8 mouse cellular contexts compared by ENCODE assay signal in genomic region chr8:84975434-84975833, GRCm38 (mm10). TPM values are rescaled to one million over a fixed set of nuclear protein-coding genes. Genes with fewer than 3 reads are reported as not detected.
DNase-seq lines count a peak whose midpoint lies in the region; ATAC-seq and TF ChIP-seq lines count a peak whose summit lies in the region.

No protein-coding gene starts in this region.

- H3K9me3 ChIP-seq in forebrain, embryonic 15.5 days: no peaks in the 10 kb centered on the region
- H3K9me3 ChIP-seq in hindbrain, postnatal 0 days (ENCODE audit: low read length): no peaks in the 10 kb centered on the region
- no peaks in the 10 kb centered on the region for H3K9me3 ChIP-seq in limb, embryonic 14.5 days (ENCODE audit: control insufficient read depth, low read length)

- no peak overlapping the region for H3K4me3 ChIP-seq in forebrain, embryonic 15.5 days
- H3K4me3 ChIP-seq in hindbrain, postnatal 0 days (ENCODE audit: low read length): peak overlapping the region; percentile 51; the same call in 1 of the 2 replicates
- H3K4me3 ChIP-seq in limb, embryonic 14.5 days (replicated peaks; ENCODE audit: low read length): peak overlapping the region; percentile 64; the same call in 1 of the 2 replicates
- H3K4me3 ChIP-seq in myocyte: peak overlapping the region; percentile 92

- H3K36me3 ChIP-seq in forebrain, embryonic 15.5 days: peaks cover 38% of the 10 kb centered on the region
- peaks cover 18% of the 10 kb centered on the region; the same call in 1 of the 2 replicates for H3K36me3 ChIP-seq in hindbrain, postnatal 0 days (ENCODE audit: insufficient read depth, low read length)
- peaks cover 37% of the 10 kb centered on the region for H3K36me3 ChIP-seq in limb, embryonic 14.5 days (ENCODE audit: control insufficient read depth, insufficient read depth, low read length)
- peaks cover 7% of the 10 kb centered on the region for H3K36me3 ChIP-seq in myocyte (ENCODE audit: control insufficient read depth, insufficient read depth)

- intact Hi-C loops in gastrocnemius, postnatal 36 days (cut with DNase I): no loop called here

- TF ChIP-seq POLR2A in limb, embryonic 14.5 days (IDR thresholded peaks at IDR 0.05; ENCODE audit: borderline replicate concordance, extremely low read depth, insufficient read depth, insufficient read length): 0 out of 2 replicates have a peak, but pooled peaks have one; percentile 19
- no peak for TF ChIP-seq POLR2A in myocyte (IDR thresholded peaks at IDR 0.05; ENCODE audit: insufficient read length, low read depth)

- no peak overlapping the region for H3K9ac ChIP-seq in forebrain, embryonic 15.5 days (replicated peaks)
- no peak overlapping the region for H3K9ac ChIP-seq in hindbrain, postnatal 0 days (replicated peaks; ENCODE audit: low read length)
- H3K9ac ChIP-seq in limb, embryonic 14.5 days (ENCODE audit: low read depth, low read length, severe bottlenecking): no peak overlapping the region

- peaks cover 22% of the 10 kb centered on the region for H3K79me2 ChIP-seq in myocyte (ENCODE audit: control insufficient read depth, insufficient read depth)

- TF ChIP-seq CTCF in hindbrain, postnatal 0 days (IDR thresholded peaks at IDR 0.05; ENCODE audit: low read depth): peak; percentile 89

- 32% methylated on average over 7 of the region's 7 CpGs for WGBS in forebrain, embryonic 15.5 days
- WGBS in hindbrain, postnatal 0 days: 31% methylated on average over 7 of the region's 7 CpGs
- WGBS in limb, embryonic 14.5 days: 28% methylated on average over 7 of the region's 7 CpGs

- H3K4me1 ChIP-seq in forebrain, embryonic 15.5 days: peaks cover 80% of the 10 kb centered on the region
- peaks cover 33% of the 10 kb centered on the region for H3K4me1 ChIP-seq in hindbrain, postnatal 0 days (ENCODE audit: insufficient read depth, low read length)
- peaks cover 40% of the 10 kb centered on the region for H3K4me1 ChIP-seq in limb, embryonic 14.5 days (ENCODE audit: control insufficient read depth, insufficient read depth, low read length)

- no peak for ATAC-seq in forebrain, embryonic 15.5 days (replicated peaks)
- ATAC-seq in hindbrain, postnatal 0 days: no peak
- ATAC-seq in limb, embryonic 14.5 days (ENCODE audit: low FRiP score, low read depth): no peak

- DNase-seq in gastrocnemius, adult 18-20 months (ENCODE audit: low spot score): peak; percentile 70
- no peak for DNase-seq in gastrocnemius, postnatal 36 days
- DNase-seq in adrenal gland, postnatal 25 days: peak; percentile 56
- DNase-seq in hindbrain, postnatal 0 days (ENCODE audit: low spot score): peak; percentile 76
- no peak for DNase-seq in limb, embryonic 14.5 days (ENCODE audit: low spot score)
- peak; percentile 84 for DNase-seq in thymus, postnatal 0 days (ENCODE audit: low spot score)

- H3K27me3 ChIP-seq in forebrain, embryonic 15.5 days: peaks cover 13% of the 10 kb centered on the region; the same call in 1 of the 2 replicates
- no peaks in the 10 kb centered on the region for H3K27me3 ChIP-seq in hindbrain, postnatal 0 days (ENCODE audit: insufficient read depth, low read length)
- peaks cover 15% of the 10 kb centered on the region for H3K27me3 ChIP-seq in limb, embryonic 14.5 days (ENCODE audit: control insufficient read depth, insufficient read depth, low read length)
- no peaks in the 10 kb centered on the region for H3K27me3 ChIP-seq in myocyte (ENCODE audit: control insufficient read depth, insufficient read depth, insufficient read length)

- H3K27ac ChIP-seq in forebrain, embryonic 15.5 days (replicated peaks): no peak overlapping the region
- no peak overlapping the region for H3K27ac ChIP-seq in hindbrain, postnatal 0 days
- no peak overlapping the region for H3K27ac ChIP-seq in limb, embryonic 14.5 days (replicated peaks; ENCODE audit: low read depth, low read length)

- H3ac ChIP-seq in myocyte (ENCODE audit: control insufficient read depth, insufficient read length): no peak overlapping the region

- peak overlapping the region; percentile 90 for H3K4me2 ChIP-seq in forebrain, embryonic 15.5 days (replicated peaks)
- H3K4me2 ChIP-seq in hindbrain, postnatal 0 days (ENCODE audit: low read depth, low read length): peak overlapping the region; percentile 98
- H3K4me2 ChIP-seq in limb, embryonic 14.5 days (replicated peaks; ENCODE audit: low read depth, low read length, severe bottlenecking): peak overlapping the region; percentile 99
- H3K4me2 ChIP-seq in myocyte (ENCODE audit: low read depth): peak overlapping the region; percentile 99

TF ChIP-seq in myocyte, 11 proteins besides CTCF, POLR2A, EP300 and RAD21:
- no peak for TF ChIP-seq USF1 (IDR thresholded peaks at IDR 0.05; ENCODE audit: low read depth)
- no peak for TF ChIP-seq MYOG (IDR thresholded peaks at IDR 0.05; ENCODE audit: control insufficient read depth in 1 of 3, insufficient read depth in 1 of 3, insufficient read length in 2 of 3, low read depth in 2 of 3)
- TF ChIP-seq POLR2AphosphoS2 (IDR thresholded peaks at IDR 0.05; ENCODE audit: insufficient read length, low read depth): peak; percentile 68
- no peak for TF ChIP-seq E2F4 (IDR thresholded peaks at IDR 0.05; ENCODE audit: insufficient read depth)
- no peak for TF ChIP-seq TCF12 (IDR thresholded peaks at IDR 0.05; ENCODE audit: insufficient read depth, poor library complexity, severe bottlenecking)

RNA-seq across cellular contexts. Expression of gene Junb, which starts 3.1 kb away (rescaled TPM):
- total RNA-seq in gastrocnemius, adult 18-20 months (2021): 10 to 100 TPM in 1 of 2 experiments, 1 to 10 TPM in 1; 9.4 to 12.5 TPM
- 10 to 100 TPM in 1 of 2 experiments, 1 to 10 TPM in 1; 4.3 to 12.8 TPM for total RNA-seq in gastrocnemius, postnatal 36 days (2021)
- 32.8 and 33.2 TPM in 2 replicates for total RNA-seq in adrenal gland, postnatal 25 days (2021)
- polyA plus RNA-seq in forebrain, embryonic 15.5 days (2015; fragmentation: Nextera tagmentation; extraction: Ambion mirVana): 7.6 TPM in 2 replicates
- 16.9 and 17.8 TPM in 2 replicates for total RNA-seq in hindbrain, postnatal 0 days (2014; rRNA removed)
- polyA plus RNA-seq in hindbrain, postnatal 0 days (2015; fragmentation: Nextera tagmentation; extraction: Ambion mirVana): 6.3 and 7.9 TPM in 2 replicates
- polyA plus RNA-seq in limb, embryonic 14.5 days (2012; rRNA removed): 11.3 and 16.4 TPM in 2 replicates
- 16.9 and 18.0 TPM in 2 replicates for polyA plus RNA-seq in limb, embryonic 14.5 days (2014; fragmentation: Nextera tagmentation; extraction: Ambion mirVana)
- polyA plus RNA-seq in myocyte (2012; fragmentation: generic; extraction: Trizol): 140 TPM
- 71.2 and 71.6 TPM in 2 replicates for polyA plus RNA-seq in thymus, postnatal 0 days (2015; fragmentation: Nextera tagmentation; extraction: Ambion mirVana)

RNA-seq across cellular contexts. Expression of gene Rnaseh2a, which starts 5.9 kb away (rescaled TPM):
- 10 to 100 TPM; 21.1 to 21.7 TPM for total RNA-seq in gastrocnemius, adult 18-20 months (2021)
- 10 to 100 TPM; 23.3 to 23.8 TPM for total RNA-seq in gastrocnemius, postnatal 36 days (2021)
- 101 and 159 TPM in 2 replicates for total RNA-seq in adrenal gland, postnatal 25 days (2021)
- 96.4 and 98.5 TPM in 2 replicates for polyA plus RNA-seq in forebrain, embryonic 15.5 days (2015; fragmentation: Nextera tagmentation; extraction: Ambion mirVana)
- total RNA-seq in hindbrain, postnatal 0 days (2014; rRNA removed): 37.3 and 45.9 TPM in 2 replicates
- 59.0 and 59.7 TPM in 2 replicates for polyA plus RNA-seq in hindbrain, postnatal 0 days (2015; fragmentation: Nextera tagmentation; extraction: Ambion mirVana)
- polyA plus RNA-seq in limb, embryonic 14.5 days (2012; rRNA removed): 58.6 and 60.8 TPM in 2 replicates
- 87.6 and 90.8 TPM in 2 replicates for polyA plus RNA-seq in limb, embryonic 14.5 days (2014; fragmentation: Nextera tagmentation; extraction: Ambion mirVana)
- 74.1 TPM for polyA plus RNA-seq in myocyte (2012; fragmentation: generic; extraction: Trizol)
- 150 TPM in 2 replicates for polyA plus RNA-seq in thymus, postnatal 0 days (2015; fragmentation: Nextera tagmentation; extraction: Ambion mirVana)

RNA-seq across cellular contexts. Expression of gene Prdx2, which starts 6.0 kb away (rescaled TPM):
- 100 to 1,000 TPM; 193 to 200 TPM for total RNA-seq in gastrocnemius, adult 18-20 months (2021)
- 100 to 1,000 TPM; 180 to 196 TPM for total RNA-seq in gastrocnemius, postnatal 36 days (2021)
- 496 and 624 TPM in 2 replicates for total RNA-seq in adrenal gland, postnatal 25 days (2021)
- 1,445 and 1,467 TPM in 2 replicates for polyA plus RNA-seq in forebrain, embryonic 15.5 days (2015; fragmentation: Nextera tagmentation; extraction: Ambion mirVana)
- 688 and 763 TPM in 2 replicates for total RNA-seq in hindbrain, postnatal 0 days (2014; rRNA removed)
- 925 and 937 TPM in 2 replicates for polyA plus RNA-seq in hindbrain, postnatal 0 days (2015; fragmentation: Nextera tagmentation; extraction: Ambion mirVana)
- 387 and 405 TPM in 2 replicates for polyA plus RNA-seq in limb, embryonic 14.5 days (2012; rRNA removed)
- polyA plus RNA-seq in limb, embryonic 14.5 days (2014; fragmentation: Nextera tagmentation; extraction: Ambion mirVana): 839 and 877 TPM in 2 replicates
- 432 TPM for polyA plus RNA-seq in myocyte (2012; fragmentation: generic; extraction: Trizol)
- polyA plus RNA-seq in thymus, postnatal 0 days (2015; fragmentation: Nextera tagmentation; extraction: Ambion mirVana): 450 and 476 TPM in 2 replicates

RNA-seq across cellular contexts. Expression of gene Gm49661, which starts 6.2 kb away (rescaled TPM):
- total RNA-seq in gastrocnemius, adult 18-20 months (2021): not detected
- not detected for total RNA-seq in gastrocnemius, postnatal 36 days (2021)
- 4.4 TPM in 1 of 2 replicates, not detected in the other for total RNA-seq in adrenal gland, postnatal 25 days (2021)
- polyA plus RNA-seq in forebrain, embryonic 15.5 days (2015; fragmentation: Nextera tagmentation; extraction: Ambion mirVana): not detected in 2 replicates
- not detected in 2 replicates for total RNA-seq in hindbrain, postnatal 0 days (2014; rRNA removed)
- not detected in 2 replicates for polyA plus RNA-seq in hindbrain, postnatal 0 days (2015; fragmentation: Nextera tagmentation; extraction: Ambion mirVana)
- 2.0 TPM in 1 of 2 replicates, not detected in the other for polyA plus RNA-seq in limb, embryonic 14.5 days (2012; rRNA removed)
- not detected in 2 replicates for polyA plus RNA-seq in limb, embryonic 14.5 days (2014; fragmentation: Nextera tagmentation; extraction: Ambion mirVana)
- not detected for polyA plus RNA-seq in myocyte (2012; fragmentation: generic; extraction: Trizol)
- not detected in 2 replicates for polyA plus RNA-seq in thymus, postnatal 0 days (2015; fragmentation: Nextera tagmentation; extraction: Ambion mirVana)

RNA-seq across cellular contexts. Expression of gene Hook2, which starts 15.0 kb away (rescaled TPM):
- 1 to 10 TPM; 2.1 to 2.7 TPM for total RNA-seq in gastrocnemius, adult 18-20 months (2021)
- total RNA-seq in gastrocnemius, postnatal 36 days (2021): 1 to 10 TPM; 1.4 to 1.5 TPM
- total RNA-seq in adrenal gland, postnatal 25 days (2021): 7.7 and 10.8 TPM in 2 replicates
- polyA plus RNA-seq in forebrain, embryonic 15.5 days (2015; fragmentation: Nextera tagmentation; extraction: Ambion mirVana): 28.0 and 29.7 TPM in 2 replicates
- total RNA-seq in hindbrain, postnatal 0 days (2014; rRNA removed): 18.9 and 19.0 TPM in 2 replicates
- polyA plus RNA-seq in hindbrain, postnatal 0 days (2015; fragmentation: Nextera tagmentation; extraction: Ambion mirVana): 29.7 and 33.4 TPM in 2 replicates
- polyA plus RNA-seq in limb, embryonic 14.5 days (2012; rRNA removed): 15.1 and 17.7 TPM in 2 replicates
- polyA plus RNA-seq in limb, embryonic 14.5 days (2014; fragmentation: Nextera tagmentation; extraction: Ambion mirVana): 17.4 and 18.1 TPM in 2 replicates
- polyA plus RNA-seq in myocyte (2012; fragmentation: generic; extraction: Trizol): 9.3 TPM
- 14.9 and 16.0 TPM in 2 replicates for polyA plus RNA-seq in thymus, postnatal 0 days (2015; fragmentation: Nextera tagmentation; extraction: Ambion mirVana)

Comparison
In these comparisons a context has a peak if more than half of its experiments do, and no peak if none do; other contexts are left out.
1. DNase-seq: peak in gastrocnemius, adult 18-20 months (single experiment), adrenal gland, postnatal 25 days (single experiment), hindbrain, postnatal 0 days (single experiment) and thymus, postnatal 0 days (single experiment); none in gastrocnemius, postnatal 36 days (0 of 2) and limb, embryonic 14.5 days (single experiment).
2. Peak in every context shown above with its lines, with median percentiles within 50 percentile points of each other: H3K4me2 ChIP-seq.